Mouse (Mus musculus): ENCODE measurements around the gene Macrod2.

DNA sequence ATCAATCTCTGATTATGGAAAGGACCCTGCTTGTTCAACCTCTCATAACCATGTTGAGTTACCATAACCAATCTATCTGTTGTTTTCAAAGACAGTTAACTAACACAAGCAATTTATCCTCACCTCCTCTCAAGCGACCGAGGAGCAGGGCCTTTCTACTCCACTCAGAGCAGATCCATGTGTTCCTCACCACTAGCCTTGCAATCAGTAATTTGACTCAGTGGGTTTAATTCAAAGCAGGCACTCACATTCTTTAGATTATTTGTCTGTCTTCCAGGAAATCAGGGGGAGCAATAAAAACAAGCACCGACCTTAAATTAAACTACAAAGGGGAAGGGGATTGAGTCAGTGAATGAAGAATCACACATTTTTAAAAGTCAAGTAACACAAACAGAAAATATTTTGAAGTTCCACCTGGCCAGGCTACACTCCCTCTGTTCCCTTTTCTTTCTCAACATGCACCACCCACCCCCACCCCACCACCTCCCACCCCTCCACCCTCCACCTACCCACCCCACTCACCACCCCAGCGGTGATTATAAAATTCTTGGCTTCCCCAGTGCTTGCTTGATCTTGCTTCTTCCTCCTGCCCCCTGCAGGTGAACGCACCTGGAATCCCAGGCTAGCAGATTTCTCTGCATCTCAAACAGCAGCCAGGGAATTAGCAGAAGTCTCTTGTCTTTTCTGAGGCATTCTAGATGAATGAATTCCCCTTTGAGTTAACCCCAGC, 839.8 kb downstream of the Macrod2 start:
- TF ChIP-seq CTCF (IDR thresholded peaks at IDR 0.05; ENCODE audit: insufficient read depth, low read depth, low read length): no peak
- TF ChIP-seq POLR2A (IDR thresholded peaks at IDR 0.05; ENCODE audit: insufficient read depth, low read depth, low read length): no peak
